Mouse (Mus musculus): ENCODE data around the gene Ror1.
A peak's percentile ranks its signal among the peaks of the same experiment; 100 is the strongest.

The Ror1 gene

GRCm38 (mm10) chr4:100095685-100096595 is at the start of gene Ror1:
Gene Ror1 (plus strand): TSS chr4:100095791.
- DNase-seq (ENCODE audit: low spot score in 2 of 2), result peak; percentile 79 to 86

GRCm38 (mm10) chr4:100047066-100047465 is 48.5 kb upstream of the Ror1 start:
- no peak for DNase-seq (ENCODE audit: low spot score in 2 of 2)

DNA sequence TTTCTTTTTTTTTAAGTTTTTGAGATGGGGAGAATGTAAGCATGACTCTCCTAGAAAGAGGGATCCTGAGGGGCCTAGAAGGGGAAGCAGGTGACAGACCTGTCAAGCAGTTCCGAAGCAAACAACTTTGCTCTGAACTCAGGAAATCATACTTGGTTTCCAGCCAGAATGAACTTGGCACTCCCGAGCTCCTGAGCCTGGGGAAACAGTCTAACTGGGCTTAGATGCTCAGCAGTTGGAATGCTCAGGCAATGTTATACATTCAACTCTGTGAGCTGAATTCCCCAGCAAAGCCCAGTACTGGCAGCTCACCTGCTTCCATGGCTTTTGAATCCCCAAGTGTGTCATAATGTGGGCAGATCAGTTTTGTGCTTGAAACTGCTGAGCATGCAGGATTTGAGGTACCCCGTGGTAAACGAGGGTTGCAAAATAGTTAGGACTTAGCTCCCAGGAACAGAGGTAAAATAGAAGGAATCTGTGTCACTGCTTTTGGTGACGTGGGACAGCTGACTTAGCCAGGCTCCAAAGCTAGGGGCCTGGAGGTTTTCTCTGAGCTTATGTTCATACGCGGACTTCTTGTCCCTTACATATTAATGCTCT is 47.1 kb upstream of the Ror1 start:
- DNase-seq (ENCODE audit: low spot score in 2 of 2), result no peak

GRCm38 (mm10) chr4:100051767-100052166 is 43.8 kb upstream of the Ror1 start:
- no peak for DNase-seq (ENCODE audit: low spot score in 2 of 2)

- no peak for DNase-seq (ENCODE audit: low spot score in 2 of 2)
These were observed 43.3 kb upstream of the Ror1 start for GRCm38 (mm10) chr4:100052258-100052657.

DNA sequence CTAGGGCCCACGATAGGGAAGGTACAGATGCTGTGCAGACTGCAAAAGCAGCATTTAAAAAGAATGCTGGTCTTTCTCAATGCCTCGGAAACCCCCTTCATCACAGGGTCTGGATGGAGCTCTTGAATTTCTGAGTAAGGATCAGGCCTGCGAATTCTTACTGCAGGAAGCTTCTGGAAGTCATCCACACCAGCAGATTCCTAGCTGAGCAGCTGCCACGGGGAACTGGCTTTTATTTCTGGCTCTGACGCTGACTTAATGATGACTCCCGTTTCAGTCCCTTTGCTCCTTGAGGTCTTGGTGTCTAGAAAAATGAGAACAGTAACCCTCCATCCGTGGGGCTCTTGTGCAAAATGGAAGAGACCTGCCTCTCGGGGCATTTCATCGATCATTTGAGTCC is 39.5 kb upstream of the Ror1 start:
- DNase-seq (ENCODE audit: low spot score in 2 of 2), result no peak

- DNase-seq (ENCODE audit: low spot score in 2 of 2), result no peak
These were observed 39.1 kb upstream of the Ror1 start for GRCm38 (mm10) chr4:100056446-100056845.

DNA sequence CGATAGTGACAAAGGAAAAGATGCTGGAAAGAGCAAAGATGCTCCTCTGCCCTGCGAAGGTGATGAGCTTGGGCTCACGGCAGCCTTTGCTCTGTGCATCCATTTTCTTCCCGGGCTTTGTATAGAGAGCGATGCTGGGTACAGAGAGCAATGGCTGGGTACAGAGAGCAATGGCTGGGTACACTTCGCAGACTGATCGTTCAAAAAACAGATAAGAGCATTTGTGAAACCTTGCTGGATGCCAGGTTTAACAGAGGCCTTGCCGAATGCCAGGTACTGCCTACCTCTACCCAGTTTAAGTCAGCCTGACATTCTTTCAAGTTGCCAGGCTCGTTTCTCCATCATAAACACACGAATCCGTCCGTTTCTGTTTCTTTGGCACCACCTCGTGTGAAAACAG is 38.2 kb upstream of the Ror1 start:
- no peak for DNase-seq (ENCODE audit: low spot score in 2 of 2)

- no peak for DNase-seq (ENCODE audit: low spot score in 2 of 2)
These were observed 37.0 kb upstream of the Ror1 start for GRCm38 (mm10) chr4:100058631-100059030.

DNA sequence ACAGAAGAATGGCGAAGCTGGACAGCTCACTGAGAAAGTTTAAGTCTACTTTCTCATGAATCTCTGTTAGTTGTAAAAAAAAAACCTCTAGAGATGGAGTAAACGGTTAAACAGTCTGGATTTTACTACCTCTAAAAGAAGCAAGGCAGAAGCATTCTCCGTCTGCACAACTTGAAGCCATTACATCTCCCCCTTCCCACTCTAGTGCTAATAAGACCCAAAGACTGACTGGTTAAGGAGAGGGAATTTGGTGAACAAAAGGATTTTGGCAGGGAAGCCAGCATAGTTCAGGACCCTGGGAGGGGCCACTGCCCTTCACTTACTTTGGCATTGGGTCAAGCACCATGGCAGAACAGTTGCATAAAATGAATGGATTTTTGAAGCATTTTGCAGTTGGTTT is 35.8 kb upstream of the Ror1 start:
- DNase-seq (ENCODE audit: low spot score in 2 of 2), result no peak

GRCm38 (mm10) chr4:100061396-100062066 is 34.1 kb upstream of the Ror1 start:
- no peak for DNase-seq (ENCODE audit: low spot score in 2 of 2)

DNA sequence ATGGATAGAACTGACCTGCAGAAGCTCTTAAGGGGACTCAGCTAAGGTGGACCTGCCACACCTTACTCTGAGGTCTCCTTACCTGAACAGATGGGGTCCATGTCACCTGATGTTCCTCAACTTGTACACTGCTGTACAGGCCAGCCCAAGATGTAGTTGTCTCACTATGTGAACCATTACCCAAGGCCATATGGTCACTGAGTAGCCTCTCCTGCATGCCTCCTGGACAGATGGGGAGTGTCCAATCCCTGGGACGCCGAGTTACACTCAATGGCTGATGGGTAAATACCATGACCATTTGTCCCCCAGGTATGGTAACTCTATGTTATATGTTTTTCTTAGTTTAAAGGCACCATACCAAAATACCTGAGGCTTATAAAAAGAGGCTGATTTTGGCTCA is 29.9 kb upstream of the Ror1 start:
- no peak for DNase-seq (ENCODE audit: low spot score in 2 of 2)

GRCm38 (mm10) chr4:100070101-100070500 is 25.5 kb upstream of the Ror1 start:
- no peak for DNase-seq (ENCODE audit: low spot score in 2 of 2)

DNA sequence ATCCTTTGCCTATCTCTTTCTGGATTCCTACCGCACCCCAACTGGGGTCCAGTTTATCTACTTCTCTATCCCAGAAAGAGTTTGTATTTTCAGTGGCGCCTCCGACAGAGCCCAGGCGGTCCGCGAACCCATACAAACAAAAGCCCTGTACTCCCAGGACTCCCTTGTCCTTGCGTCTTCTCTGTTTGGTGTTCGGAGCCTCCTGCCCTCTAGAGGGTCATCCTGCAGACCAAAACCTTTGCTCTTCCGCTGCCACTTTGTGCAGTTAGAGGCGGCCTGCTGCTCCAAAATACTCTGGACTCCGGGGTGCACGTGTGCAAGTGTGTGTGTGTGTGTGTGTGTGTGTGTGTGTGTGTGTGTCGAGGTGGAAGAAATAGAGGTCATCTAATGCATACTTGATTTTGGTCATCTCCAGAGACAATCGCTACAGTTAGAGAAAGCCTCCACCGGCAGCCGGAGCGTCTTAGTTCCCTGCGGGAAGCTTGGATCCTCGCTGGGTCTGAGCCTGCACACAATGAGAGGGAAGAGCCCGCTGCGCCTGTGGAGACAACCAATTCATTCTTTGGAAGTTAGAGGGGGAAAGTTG is 1.1 kb downstream of the Ror1 start:
- peak in 1 of 2 experiments; percentile 9 for DNase-seq (ENCODE audit: low spot score in 2 of 2)

DNA sequence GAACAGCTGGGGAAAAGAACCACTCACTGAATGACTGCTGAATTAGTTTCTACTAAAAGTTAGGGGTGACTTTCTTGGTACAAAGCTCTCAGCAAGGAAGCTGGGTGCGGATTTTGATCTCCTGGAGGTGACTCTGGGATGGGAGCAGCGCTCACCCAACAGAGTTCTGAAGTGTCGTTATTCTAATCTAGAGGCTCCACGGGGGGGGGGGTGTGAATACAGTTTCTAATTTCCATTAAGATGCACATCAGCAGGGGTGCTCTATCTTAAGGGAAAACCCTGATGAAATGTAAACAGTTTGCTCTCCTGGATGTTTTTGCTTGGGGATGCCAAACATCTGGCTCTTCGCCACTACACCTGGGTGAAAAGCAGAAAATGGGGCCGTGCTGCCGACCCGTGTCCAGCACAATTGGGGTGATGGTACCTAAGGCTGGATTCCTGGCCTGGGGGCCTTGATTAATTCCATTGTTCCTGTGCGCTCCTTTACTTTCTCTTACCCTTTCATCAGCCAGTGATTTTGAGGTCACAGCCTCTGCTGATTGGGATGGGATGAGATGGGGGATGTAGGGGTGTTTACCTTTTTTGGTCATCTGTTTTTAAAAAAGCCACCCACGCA is 1.9 kb downstream of the Ror1 start:
- no peak for DNase-seq (ENCODE audit: low spot score in 2 of 2)

DNA sequence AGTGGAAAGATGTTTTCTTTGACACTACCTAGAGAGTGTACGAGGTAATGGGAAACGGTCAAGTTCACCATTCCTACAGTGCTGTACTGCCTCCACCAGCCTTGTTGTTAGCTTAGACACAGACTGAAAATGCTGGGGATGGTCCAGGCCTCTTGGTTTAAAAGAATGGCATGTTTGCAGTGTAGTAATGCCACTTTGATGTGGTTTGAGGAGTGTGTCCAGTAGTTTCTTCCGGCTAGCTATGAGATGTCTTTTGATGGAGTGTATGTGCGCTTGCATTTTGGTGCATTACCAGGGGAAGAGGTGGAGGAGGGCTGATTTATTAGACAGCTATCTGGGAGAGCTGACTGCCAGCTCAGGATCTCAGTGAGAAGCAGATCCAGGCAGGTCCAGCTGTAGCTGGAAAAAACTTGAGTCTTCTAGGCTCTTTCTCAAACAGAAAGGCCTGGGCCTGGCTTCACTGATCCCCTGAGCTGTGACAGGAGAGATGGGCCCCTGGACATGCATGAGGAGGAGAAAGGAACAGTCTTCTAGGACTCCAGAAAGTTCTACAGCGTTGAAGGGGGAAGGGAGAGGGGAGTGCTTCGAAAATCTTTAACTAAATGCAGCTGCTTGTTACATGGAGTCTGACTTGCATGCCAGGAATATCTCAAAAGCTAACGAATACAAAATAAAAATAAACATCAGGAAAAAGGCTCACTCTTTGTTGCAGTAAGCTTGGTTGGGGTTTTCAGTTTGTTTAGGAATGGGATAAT is 5.7 kb downstream of the Ror1 start:
- no peak for DNase-seq (ENCODE audit: low spot score in 2 of 2)

- no peak for DNase-seq (ENCODE audit: low spot score in 2 of 2)
These were observed 6.3 kb downstream of the Ror1 start for GRCm38 (mm10) chr4:100101844-100102243.

DNA sequence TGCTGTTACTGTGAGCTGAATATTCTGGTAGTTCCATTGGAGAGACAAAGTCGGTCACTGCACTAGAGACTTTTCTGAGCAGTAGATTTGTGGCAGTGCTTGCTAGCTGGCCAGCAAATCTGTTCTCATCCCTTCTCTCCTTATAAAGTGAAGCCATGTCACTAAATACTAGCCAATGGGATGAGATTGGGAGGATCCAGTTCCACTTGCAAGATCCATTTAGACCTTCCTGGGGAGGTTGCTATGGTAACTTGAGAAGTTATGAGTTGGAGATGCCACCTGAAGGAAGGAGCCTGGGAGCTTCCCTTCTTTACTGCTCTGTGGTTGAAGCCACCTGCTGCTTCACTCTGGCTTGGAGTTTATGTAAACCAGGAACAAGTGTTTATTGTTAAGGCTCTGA is 8.7 kb downstream of the Ror1 start:
- DNase-seq (ENCODE audit: low spot score in 2 of 2), result no peak

DNA sequence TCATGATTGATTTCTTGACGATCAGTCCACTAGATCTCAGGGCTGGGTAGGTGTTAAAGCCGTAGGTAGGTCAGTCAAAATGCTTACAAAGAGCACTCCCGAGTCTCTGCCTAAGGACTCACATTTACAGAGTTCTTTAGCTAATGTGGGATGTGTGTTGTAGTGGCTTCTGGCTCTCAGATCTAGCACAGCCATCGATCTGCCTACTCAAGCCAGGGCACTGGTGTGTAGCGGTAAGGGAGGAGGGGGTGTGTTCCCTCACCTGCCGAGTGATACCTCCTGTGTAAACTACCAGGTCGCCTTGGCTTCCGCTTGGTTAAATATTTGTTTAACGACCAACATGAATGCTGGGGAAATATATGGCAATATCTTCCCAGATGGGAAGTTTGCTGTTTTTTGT is 12.0 kb downstream of the Ror1 start:
- DNase-seq (ENCODE audit: low spot score in 2 of 2), result no peak

GRCm38 (mm10) chr4:100108551-100108950 is 13.0 kb downstream of the Ror1 start:
- no peak for DNase-seq (ENCODE audit: low spot score in 2 of 2)

GRCm38 (mm10) chr4:100114148-100114547 is 18.6 kb downstream of the Ror1 start:
- DNase-seq (ENCODE audit: low spot score in 2 of 2), result no peak

Measured in urinary bladder, adult 18-20 months (tissue).